Mouse (Mus musculus) layer of hippocampus, adult 2 months (tissue): ENCODE measurements around the gene Ccdc85b. TPM values are rescaled to one million over a fixed set of nuclear protein-coding genes. Genes with fewer than 3 reads are reported as not detected.
"Not testable (repeated sequence)": the region's sequence is repeated elsewhere in the genome, so short reads cannot be mapped to it uniquely, and the experiment has no call there.

Experiments used
- DNase-seq, 2 experiments: peaks; one replicate each; pipeline ENCODE4 v3.0.0; 2022; ENCODE audit warnings: low spot score in 2 of 2
- H3K27ac ChIP-seq: fragments of 200-600 bp; 2 replicates; pipeline ENCODE4 v1.8.1; 2022
- H3K4me3 ChIP-seq: fragments of 200-600 bp; 2 replicates; pipeline ENCODE4 v1.8.1; 2022; ENCODE audit warnings: mild to moderate bottlenecking
- CTCF ChIP-seq: fragments of 200-600 bp; conservative IDR thresholded peaks from 2 replicates; pipeline ENCODE4 v1.8.1; 2022; ENCODE audit warnings: antibody characterized with exemption, mild to moderate bottlenecking, moderate library complexity
- long read RNA-seq, 2 experiments: library from polyadenylated mRNA; stranded (forward); transcript quantifications; one replicate each; pipeline ENCODE4 v2.0.0; 2021; ENCODE audit warnings: borderline mapping rate in 2 of 2
- total RNA-seq, 2 experiments: library from RNA; stranded (reverse); gene quantifications; 2 replicates each; pipeline ENCODE4 v1.2.3; 2021

Gene Ccdc85b
- total RNA-seq = 10 to 100 TPM; 31.5 to 33.9 TPM
- long read RNA-seq, experiment 1, full-length matches to known transcripts = 84 of 84 reads
- long read RNA-seq, experiment 1, partial matches to known transcripts = 0 of 84 reads
- long read RNA-seq, experiment 1, other reads (novel, unspliced or antisense) = 0 of 84 reads
- long read RNA-seq, experiment 2, full-length matches to known transcripts = 137 of 137 reads
- long read RNA-seq, experiment 2, partial matches to known transcripts = 0 of 137 reads
- long read RNA-seq, experiment 2, other reads (novel, unspliced or antisense) = 0 of 137 reads

GRCm38 (mm10) chr19:5457746-5458442, at the start of gene Ccdc85b:
Gene Ccdc85b, minus strand, starts transcription at chr19:5457894.
- no peak for TF ChIP-seq CTCF
- peak within 1 kb of the TSS; percentile 81 for H3K4me3 ChIP-seq
- peak within 1 kb of the TSS; percentile 100 for H3K27ac ChIP-seq
- no peak for DNase-seq

- TF ChIP-seq CTCF = no peak
- no peak for DNase-seq
- no peak within 1 kb of the TSS for H3K27ac ChIP-seq
- no peak within 1 kb of the TSS for H3K4me3 ChIP-seq
Observed at GRCm38 (mm10) chr19:5503687-5504086, 46.0 kb upstream of the Ccdc85b start, which contains the start of gene 1700020D05Rik. Gene 1700020D05Rik, minus strand, starts transcription at chr19:5503787.

GRCm38 (mm10) chr19:5500330-5500875, 42.7 kb upstream of the Ccdc85b start:
- H3K4me3 ChIP-seq = no peak overlapping the region
- H3K27ac ChIP-seq = no peak overlapping the region
- TF ChIP-seq CTCF = no peak
- DNase-seq = no peak

GRCm38 (mm10) chr19:5496052-5496370, 38.3 kb upstream of the Ccdc85b start:
- no peak for TF ChIP-seq CTCF
- Histone ChIP-seq H3K27ac (no peak overlapping the region), H3K4me3 (no peak overlapping the region)
- no peak for DNase-seq

- Histone ChIP-seq H3K4me3 (no peak overlapping the region), H3K27ac (no peak overlapping the region)
- no peak for TF ChIP-seq CTCF
- DNase-seq = no peak
Observed at GRCm38 (mm10) chr19:5495353-5496051, 37.8 kb upstream of the Ccdc85b start.

GRCm38 (mm10) chr19:5494314-5494713, 36.6 kb upstream of the Ccdc85b start:
- no peak for DNase-seq
- no peak for TF ChIP-seq CTCF
- no peak overlapping the region for H3K4me3 ChIP-seq
- H3K27ac ChIP-seq = no peak overlapping the region

GRCm38 (mm10) chr19:5493301-5493721, 35.6 kb upstream of the Ccdc85b start:
- TF ChIP-seq CTCF = peak; percentile 22
- not testable (repeated sequence) for DNase-seq, H3K27ac ChIP-seq, H3K4me3 ChIP-seq

- no peak for DNase-seq
- TF ChIP-seq CTCF = no peak
Observed at GRCm38 (mm10) chr19:5492641-5493040, 34.9 kb upstream of the Ccdc85b start.

GRCm38 (mm10) chr19:5490898-5491708, 33.4 kb upstream of the Ccdc85b start:
- peak; percentile 79 to 84 for DNase-seq
- TF ChIP-seq CTCF = no peak
- peak overlapping the region; percentile 100 for H3K4me3 ChIP-seq
- peak overlapping the region; percentile 95 for H3K27ac ChIP-seq

More at GRCm38 (mm10) chr19:5492641-5493040, 34.9 kb upstream of the Ccdc85b start:
- no peak overlapping the region for H3K4me3 ChIP-seq
- no peak overlapping the region for H3K27ac ChIP-seq

GRCm38 (mm10) chr19:5490313-5490897, 32.7 kb upstream of the Ccdc85b start, which contains the start of gene Cfl1:
Gene Cfl1, plus strand, starts transcription at chr19:5490455.
- DNase-seq = peak; percentile 95
- TF ChIP-seq CTCF = no peak
- H3K27ac ChIP-seq = peak within 1 kb of the TSS; percentile 95
- peak within 1 kb of the TSS; percentile 100 for H3K4me3 ChIP-seq

- peak overlapping the region; percentile 95 for H3K27ac ChIP-seq
- DNase-seq = not testable (repeated sequence)
- peak overlapping the region; percentile 100 for H3K4me3 ChIP-seq
Observed at GRCm38 (mm10) chr19:5489721-5490120, 32.0 kb upstream of the Ccdc85b start.
